Mouse (Mus musculus) lung, embryonic 14.5 days (tissue): Measurements from ENCODE around the gene Timp4. TPM values are rescaled to one million over a fixed set of nuclear protein-coding genes. Genes with fewer than 3 reads are reported as not detected.

Experiments
- ATAC-seq: fragments of 200-750 bp; cut with Nextera tagmentation; 2 replicates; pipeline ENCODE4 v1.8.0; 2017; ENCODE audit warnings: mild to moderate bottlenecking, moderate TSS enrichment, moderate library complexity; ENCODE audit not compliant: insufficient read depth
- DNase-seq: peaks from one replicate; pipeline ENCODE4 v3.0.0-alpha.2; 2015
- H3K27ac ChIP-seq: fragments of 300-500 bp; sonication (generic); 2 replicates; pipeline ENCODE4 v1.5.1; 2014; ENCODE audit warnings: low read depth, mild to moderate bottlenecking, moderate library complexity
- H3K27me3 ChIP-seq: fragments of 300-500 bp; sonication (generic); 2 replicates; pipeline ENCODE4 v1.6.1; 2014; ENCODE audit warnings: low read length, control low read depth; ENCODE audit not compliant: insufficient read depth
- H3K36me3 ChIP-seq: fragments of 300-500 bp; sonication (generic); 2 replicates; pipeline ENCODE4 v1.6.1; 2014; ENCODE audit warnings: control low read depth; ENCODE audit not compliant: insufficient read depth
- H3K4me1 ChIP-seq: fragments of 300-500 bp; sonication (generic); 2 replicates; pipeline ENCODE4 v1.6.1; 2014; ENCODE audit warnings: antibody characterized with exemption, control low read depth; ENCODE audit not compliant: insufficient read depth
- H3K4me2 ChIP-seq: fragments of 300-500 bp; sonication (generic); 2 replicates; pipeline ENCODE4 v1.6.1; 2014; ENCODE audit warnings: mild to moderate bottlenecking
- H3K4me3 ChIP-seq: fragments of 300-500 bp; sonication (generic); 2 replicates; pipeline ENCODE4 v1.5.1; 2014; ENCODE audit warnings: low read depth, low read length
- H3K9ac ChIP-seq: fragments of 300-500 bp; sonication (generic); 2 replicates; pipeline ENCODE4 v1.6.1; 2014
- H3K9me3 ChIP-seq: fragments of 300-500 bp; sonication (generic); 2 replicates; pipeline ENCODE4 v1.6.1; 2016; ENCODE audit warnings: low read depth, low read length, control low read depth
- CTCF ChIP-seq: IDR thresholded peaks from 2 replicates; pipeline ENCODE4 v1.5.1; 2016; ENCODE audit warnings: antibody characterized with exemption, low read depth
- WGBS: fragments of 180-500 bp; shearing (Covaris S2); extraction: QIAGEN DNeasy Blood & Tissue Kit; methylation state at CpG from one replicate; pipeline ENCODE4 v1.1.7; 2014; 5-methylcytosine and 5-hydroxymethylcytosine counted together
- polyA plus RNA-seq: library from polyadenylated mRNA; unstranded; fragments of >200 nt; fragmentation: Nextera tagmentation; extraction: Ambion mirVana; gene quantifications from 2 replicates; pipeline ENCODE4 v1.2.1, GENCODE M21; 2014

Gene Timp4
- 1.1 and 2.3 TPM in 2 replicates for polyA plus RNA-seq

- 0 out of 2 replicates have a peak, but pooled peaks cover 9% of the 10 kb centered on the region for H3K4me1 ChIP-seq
- H3K27ac ChIP-seq = no peak within 1 kb of the TSS
- ATAC-seq = no peak
- no peaks in the 10 kb centered on the region for H3K36me3 ChIP-seq
- no peaks in the 10 kb centered on the region for H3K27me3 ChIP-seq
- peak within 1 kb of the TSS; percentile 51 for H3K4me2 ChIP-seq
- no peak for TF ChIP-seq CTCF
- 37% methylated on average over 7 of the region's 10 CpGs for WGBS
- no peak within 1 kb of the TSS for H3K4me3 ChIP-seq
- H3K9me3 ChIP-seq = no peaks in the 10 kb centered on the region
- H3K9ac ChIP-seq = no peak within 1 kb of the TSS
- no peak for DNase-seq
Observed at GRCm38 (mm10) chr6:115252099-115252873, at the start of gene Timp4. Timp4 (minus strand) TSS chr6:115252205.

- DNase-seq (no peak), ATAC-seq (no peak)
- Histone ChIP-seq H3K4me1 (no peaks in the 10 kb centered on the region), H3K27me3 (no peaks in the 10 kb centered on the region), H3K9ac (no peak overlapping the region), H3K9me3 (no peaks in the 10 kb centered on the region), H3K4me2 (no peak overlapping the region), H3K36me3 (no peaks in the 10 kb centered on the region), H3K27ac (no peak overlapping the region), H3K4me3 (no peak overlapping the region)
- TF ChIP-seq CTCF = no peak
- 74% methylated on average over 2 of the region's 2 CpGs for WGBS
Observed at GRCm38 (mm10) chr6:115293877-115294276, 41.9 kb upstream of the Timp4 start.

GRCm38 (mm10) chr6:115292621-115293020 lies 40.6 kb upstream of the Timp4 start:
- Histone ChIP-seq H3K9ac (no peak overlapping the region), H3K36me3 (no peaks in the 10 kb centered on the region), H3K27ac (no peak overlapping the region), H3K27me3 (no peaks in the 10 kb centered on the region), H3K4me2 (no peak overlapping the region), H3K9me3 (no peaks in the 10 kb centered on the region), H3K4me3 (no peak overlapping the region), H3K4me1 (no peaks in the 10 kb centered on the region)
- ATAC-seq (no peak), DNase-seq (no peak)
- no peak for TF ChIP-seq CTCF
- WGBS = 56% methylated on average over 6 of the region's 6 CpGs

- Histone ChIP-seq H3K9me3 (no peaks in the 10 kb centered on the region), H3K36me3 (no peaks in the 10 kb centered on the region), H3K27ac (no peak overlapping the region), H3K4me3 (no peak overlapping the region), H3K4me2 (no peak overlapping the region), H3K4me1 (no peaks in the 10 kb centered on the region), H3K9ac (no peak overlapping the region), H3K27me3 (no peaks in the 10 kb centered on the region)
- TF ChIP-seq CTCF = no peak
- WGBS = 89% methylated on average over 6 of the region's 6 CpGs
- ATAC-seq (no peak), DNase-seq (no peak)
Observed at GRCm38 (mm10) chr6:115291823-115292222, 39.8 kb upstream of the Timp4 start.

GRCm38 (mm10) chr6:115291068-115291467 lies 39.1 kb upstream of the Timp4 start:
- no peak for TF ChIP-seq CTCF
- 67% methylated on average over 2 of the region's 2 CpGs for WGBS
- H3K4me1 ChIP-seq = no peaks in the 10 kb centered on the region
- no peak overlapping the region for H3K4me3 ChIP-seq
- H3K27me3 ChIP-seq = no peaks in the 10 kb centered on the region
- DNase-seq = no peak
- H3K36me3 ChIP-seq = no peaks in the 10 kb centered on the region
- H3K9me3 ChIP-seq = no peaks in the 10 kb centered on the region
- H3K4me2 ChIP-seq = no peak overlapping the region
- no peak overlapping the region for H3K27ac ChIP-seq
- no peak overlapping the region for H3K9ac ChIP-seq
- no peak for ATAC-seq

- H3K4me3 ChIP-seq = no peak overlapping the region
- H3K27ac ChIP-seq = no peak overlapping the region
- ATAC-seq = no peak
- no peak overlapping the region for H3K4me2 ChIP-seq
- no peaks in the 10 kb centered on the region for H3K36me3 ChIP-seq
- DNase-seq = no peak
- no peak for TF ChIP-seq CTCF
- H3K27me3 ChIP-seq = no peaks in the 10 kb centered on the region
- H3K4me1 ChIP-seq = no peaks in the 10 kb centered on the region
- H3K9me3 ChIP-seq = no peaks in the 10 kb centered on the region
- 65% methylated on average over 5 of the region's 5 CpGs for WGBS
- no peak overlapping the region for H3K9ac ChIP-seq
Observed at GRCm38 (mm10) chr6:115290561-115290960, 38.6 kb upstream of the Timp4 start.

- Histone ChIP-seq H3K36me3 (no peaks in the 10 kb centered on the region), H3K9ac (no peak overlapping the region), H3K4me2 (no peak overlapping the region), H3K4me1 (no peaks in the 10 kb centered on the region), H3K27me3 (no peaks in the 10 kb centered on the region), H3K9me3 (no peaks in the 10 kb centered on the region), H3K4me3 (no peak overlapping the region), H3K27ac (no peak overlapping the region)
- TF ChIP-seq CTCF = no peak
- ATAC-seq (no peak), DNase-seq (no peak)
- WGBS = 84% methylated on average over 3 of the region's 3 CpGs
Observed at GRCm38 (mm10) chr6:115288223-115288622, 36.2 kb upstream of the Timp4 start.

- Histone ChIP-seq H3K9ac (no peak overlapping the region), H3K4me1 (no peaks in the 10 kb centered on the region), H3K36me3 (no peaks in the 10 kb centered on the region), H3K27ac (no peak overlapping the region), H3K9me3 (no peaks in the 10 kb centered on the region), H3K27me3 (no peaks in the 10 kb centered on the region), H3K4me3 (no peak overlapping the region), H3K4me2 (no peak overlapping the region)
- WGBS = 59% methylated on average over 6 of the region's 6 CpGs
- ATAC-seq = no peak
- no peak for DNase-seq
- no peak for TF ChIP-seq CTCF
Observed at GRCm38 (mm10) chr6:115286441-115286840, 34.4 kb upstream of the Timp4 start.
